Mouse (Mus musculus) kidney, adult 2 months (tissue): ENCODE measurements around the gene Kalrn.

Experiments used
- CTCF ChIP-seq: fragments of 200-500 bp; conservative IDR thresholded peaks from 2 replicates; pipeline ENCODE4 v1.5.1; 2011; ENCODE audit warnings: low read depth, mild to moderate bottlenecking, control low read depth, low read length, moderate library complexity, mixed read lengths; ENCODE audit not compliant: insufficient read depth, insufficient read length
- POLR2A ChIP-seq: fragments of 200-500 bp; IDR thresholded peaks from one replicate; pipeline ENCODE4 v1.6.1; 2011; ENCODE audit warnings: low read depth, low read length, control low read depth

DNA sequence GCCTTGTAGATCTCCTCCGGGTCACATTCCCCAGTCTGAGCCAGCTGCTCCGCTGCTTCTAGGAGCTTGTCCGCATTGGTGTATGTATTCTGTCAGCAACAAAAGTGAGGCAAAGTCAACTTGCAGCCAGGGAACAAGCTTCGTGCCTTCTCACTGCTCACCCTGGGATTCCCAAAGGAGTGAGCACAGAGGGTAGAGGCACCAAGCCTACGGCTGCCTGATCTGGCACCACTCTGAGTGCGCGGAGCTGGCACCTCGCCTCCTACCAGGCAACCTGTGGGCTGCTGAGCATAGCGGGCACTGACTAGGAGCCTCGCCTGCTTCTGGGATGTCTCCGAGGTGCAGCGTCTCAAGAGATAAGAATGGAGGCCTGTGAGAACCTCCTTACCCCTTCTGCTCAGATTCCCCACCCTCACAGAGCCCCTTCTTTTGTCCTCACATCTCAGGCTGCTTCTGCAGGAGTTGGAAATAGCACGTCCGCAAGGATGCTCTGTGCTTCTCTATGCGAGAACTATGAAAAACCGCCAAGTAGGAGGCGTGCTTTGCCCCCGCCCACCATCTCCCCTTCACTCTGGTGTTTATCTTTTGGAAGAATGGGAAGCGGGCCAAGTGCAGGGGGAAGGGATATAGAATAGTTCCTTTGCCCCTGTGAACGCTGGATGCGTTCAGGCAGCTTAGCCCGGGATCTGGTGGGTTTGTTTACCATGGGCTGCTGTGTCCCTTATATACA, 310.4 kb downstream of the Kalrn start:
- TF ChIP-seq POLR2A (no peak), CTCF (no peak)
